Mouse (Mus musculus): ENCODE results near the gene Egfem1.

The Egfem1 gene

GRCm38 (mm10) chr3:29081952-29082295 is at the start of gene Egfem1:
Gene Egfem1 (plus strand): TSS chr3:29082023.
- no peaks in the 10 kb centered on the region for H3K36me3 ChIP-seq (ENCODE audit: control insufficient read depth, insufficient read depth, low read length, poor library complexity, severe bottlenecking)
- DNase-seq (ENCODE audit: low read depth, low spot score), result no peak

GRCm38 (mm10) chr3:29033107-29033506 is 48.7 kb upstream of the Egfem1 start:
- H3K36me3 ChIP-seq (ENCODE audit: control insufficient read depth, insufficient read depth, low read length, poor library complexity, severe bottlenecking), result no peaks in the 10 kb centered on the region
- no peaks in the 10 kb centered on the region for H3K27me3 ChIP-seq (ENCODE audit: control insufficient read depth, insufficient read depth, low read length, poor library complexity, severe bottlenecking)
- DNase-seq (ENCODE audit: low read depth, low spot score), result no peak

More at GRCm38 (mm10) chr3:29081952-29082295, at the start of gene Egfem1:
- H3K27me3 ChIP-seq (ENCODE audit: control insufficient read depth, insufficient read depth, low read length, poor library complexity, severe bottlenecking), result no peaks in the 10 kb centered on the region

- DNase-seq (ENCODE audit: low read depth, low spot score), result no peak
- Histone ChIP-seq H3K36me3 (ENCODE audit: control insufficient read depth, insufficient read depth, low read length, poor library complexity, severe bottlenecking) (no peaks in the 10 kb centered on the region), H3K27me3 (ENCODE audit: control insufficient read depth, insufficient read depth, low read length, poor library complexity, severe bottlenecking) (no peaks in the 10 kb centered on the region)
Measured at GRCm38 (mm10) chr3:29036146-29036545, 45.7 kb upstream of the Egfem1 start.

DNA sequence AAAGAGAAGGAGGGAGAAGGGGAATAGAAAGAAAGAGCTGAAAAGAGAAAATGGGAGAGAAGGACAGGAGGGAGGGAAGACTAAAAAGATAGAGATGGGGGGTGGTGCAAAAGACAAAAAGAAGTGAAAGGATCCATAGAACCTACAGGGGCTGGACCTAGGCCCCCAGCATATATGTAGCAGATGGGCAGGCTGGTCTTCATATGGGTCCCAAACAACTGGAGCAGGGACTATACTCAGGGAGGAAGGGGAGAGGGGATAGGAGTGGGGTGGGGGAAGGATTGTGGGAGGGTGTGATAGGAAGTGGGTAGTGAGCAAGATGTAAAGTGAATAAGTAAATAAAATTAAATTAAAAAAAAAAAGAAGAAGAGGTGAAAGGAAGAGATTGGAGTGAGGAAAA is 45.2 kb upstream of the Egfem1 start:
- Histone ChIP-seq H3K36me3 (ENCODE audit: control insufficient read depth, insufficient read depth, low read length, poor library complexity, severe bottlenecking) (no peaks in the 10 kb centered on the region), H3K27me3 (ENCODE audit: control insufficient read depth, insufficient read depth, low read length, poor library complexity, severe bottlenecking) (no peaks in the 10 kb centered on the region)
- no peak for DNase-seq (ENCODE audit: low read depth, low spot score)

- H3K27me3 ChIP-seq (ENCODE audit: control insufficient read depth, insufficient read depth, low read length, poor library complexity, severe bottlenecking), result no peaks in the 10 kb centered on the region
- DNase-seq (ENCODE audit: low read depth, low spot score), result no peak
- no peaks in the 10 kb centered on the region for H3K36me3 ChIP-seq (ENCODE audit: control insufficient read depth, insufficient read depth, low read length, poor library complexity, severe bottlenecking)
Measured at GRCm38 (mm10) chr3:29040064-29040463, 41.8 kb upstream of the Egfem1 start.

DNA sequence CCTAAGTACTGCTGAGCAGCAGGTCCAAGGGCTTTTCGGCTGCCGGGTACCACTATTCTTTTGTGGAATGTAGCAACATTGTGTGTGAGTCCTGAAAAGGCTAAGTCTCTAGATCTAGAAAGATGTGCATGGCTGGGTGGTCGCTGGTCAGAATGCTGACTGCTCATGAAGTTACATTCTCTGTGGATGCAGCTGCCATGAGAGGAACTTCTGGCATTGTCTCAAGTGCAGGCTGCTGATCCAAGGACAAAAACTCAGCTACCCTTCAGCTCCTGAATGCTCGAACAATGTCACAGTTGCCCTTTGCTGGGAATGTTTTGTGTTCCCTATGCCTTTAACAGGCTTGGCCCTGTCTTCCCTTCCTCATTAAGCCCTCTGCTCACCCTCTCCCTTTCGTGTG is 35.5 kb upstream of the Egfem1 start:
- Histone ChIP-seq H3K36me3 (ENCODE audit: control insufficient read depth, insufficient read depth, low read length, poor library complexity, severe bottlenecking) (no peaks in the 10 kb centered on the region), H3K27me3 (ENCODE audit: control insufficient read depth, insufficient read depth, low read length, poor library complexity, severe bottlenecking) (no peaks in the 10 kb centered on the region)
- no peak for DNase-seq (ENCODE audit: low read depth, low spot score)

DNA sequence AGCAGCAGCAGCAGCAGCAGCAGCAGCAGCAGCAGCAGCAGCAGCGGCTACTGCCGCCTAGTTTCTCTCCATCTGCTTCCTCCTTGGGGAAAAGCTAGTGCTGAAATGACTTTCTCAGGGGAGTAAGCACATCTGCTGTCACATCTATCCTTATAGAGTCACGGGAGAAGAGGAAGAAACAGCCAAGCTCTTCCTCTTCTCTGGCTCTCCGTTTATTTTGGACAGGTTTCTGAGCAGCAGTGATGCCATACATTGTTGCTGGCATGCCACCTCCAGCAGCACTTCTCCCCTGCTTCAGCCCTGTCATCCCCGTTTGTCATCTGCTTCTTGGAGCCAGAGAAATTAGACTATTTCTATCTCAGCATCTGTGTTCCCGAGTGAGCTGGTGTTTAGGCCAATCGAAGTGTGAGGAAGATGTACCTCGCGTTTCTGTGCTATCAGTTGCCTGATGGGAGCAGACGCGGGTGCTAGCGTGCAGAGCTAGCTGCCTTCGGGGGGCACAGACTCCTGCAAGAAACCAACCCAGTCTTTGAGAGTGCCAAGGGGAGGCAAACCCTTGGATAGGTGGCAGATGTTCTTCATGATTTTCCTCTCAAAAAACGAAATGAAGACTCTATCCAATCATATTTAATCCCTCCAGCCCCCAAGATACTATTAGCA is 34.4 kb upstream of the Egfem1 start:
- Histone ChIP-seq H3K27me3 (ENCODE audit: control insufficient read depth, insufficient read depth, low read length, poor library complexity, severe bottlenecking) (no peaks in the 10 kb centered on the region), H3K36me3 (ENCODE audit: control insufficient read depth, insufficient read depth, low read length, poor library complexity, severe bottlenecking) (no peaks in the 10 kb centered on the region)
- DNase-seq (ENCODE audit: low read depth, low spot score), result no peak

- Histone ChIP-seq H3K27me3 (ENCODE audit: control insufficient read depth, insufficient read depth, low read length, poor library complexity, severe bottlenecking) (no peaks in the 10 kb centered on the region), H3K36me3 (ENCODE audit: control insufficient read depth, insufficient read depth, low read length, poor library complexity, severe bottlenecking) (no peaks in the 10 kb centered on the region)
- no peak for DNase-seq (ENCODE audit: low read depth, low spot score)
Measured at GRCm38 (mm10) chr3:29063156-29063555, 18.7 kb upstream of the Egfem1 start.

DNA sequence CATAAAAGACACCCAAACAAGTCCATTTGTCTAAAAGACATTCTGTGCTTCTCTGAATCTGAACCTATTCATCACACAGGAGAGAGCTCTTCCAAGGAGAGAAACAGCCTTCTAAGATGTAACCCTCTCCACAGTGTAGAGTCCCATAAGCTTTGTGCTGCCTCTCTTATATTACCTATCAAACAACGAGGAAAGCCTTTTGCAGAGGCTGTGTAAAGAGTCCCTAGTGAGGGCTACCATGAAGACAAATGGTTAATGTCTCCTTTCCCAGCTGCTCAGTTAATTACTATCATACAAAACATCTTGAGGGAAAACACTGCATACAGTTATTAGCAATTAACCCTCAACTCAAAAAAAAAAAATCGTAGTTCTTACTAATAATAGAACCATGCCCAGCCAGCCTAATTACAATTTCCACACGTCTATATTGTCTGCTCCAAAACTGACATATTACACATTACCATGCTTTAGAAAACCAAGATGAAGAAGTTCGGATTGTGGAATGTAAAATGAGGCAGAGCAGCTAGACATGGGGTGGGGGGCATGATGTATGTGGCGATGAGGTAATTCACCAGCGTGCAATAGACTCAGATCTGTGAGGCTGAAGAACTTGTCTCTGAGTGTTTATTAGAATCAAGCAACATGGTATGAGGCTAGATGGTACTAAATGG is 13.3 kb upstream of the Egfem1 start:
- Histone ChIP-seq H3K36me3 (ENCODE audit: control insufficient read depth, insufficient read depth, low read length, poor library complexity, severe bottlenecking) (no peaks in the 10 kb centered on the region), H3K27me3 (ENCODE audit: control insufficient read depth, insufficient read depth, low read length, poor library complexity, severe bottlenecking) (no peaks in the 10 kb centered on the region)
- DNase-seq (ENCODE audit: low read depth, low spot score), result no peak

DNA sequence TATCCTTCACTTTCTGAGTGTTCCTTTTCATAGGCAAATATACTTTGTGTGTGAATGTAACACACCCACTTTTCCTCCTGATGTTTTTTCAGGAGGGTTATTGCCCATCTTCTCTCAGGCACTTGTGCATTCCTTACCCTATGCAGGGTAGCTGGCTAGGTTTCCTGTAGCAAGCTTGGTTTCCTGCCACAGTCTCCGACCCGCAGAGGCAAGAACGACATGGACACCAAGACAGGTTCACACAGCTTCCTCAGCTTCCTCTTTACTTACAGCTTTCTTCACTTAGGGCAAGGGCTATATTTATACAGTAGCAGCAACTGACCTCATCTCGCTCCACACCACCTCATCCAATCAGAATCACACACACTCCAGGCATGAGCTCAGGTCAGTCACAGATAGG is 10.5 kb upstream of the Egfem1 start:
- no peaks in the 10 kb centered on the region for H3K27me3 ChIP-seq (ENCODE audit: control insufficient read depth, insufficient read depth, low read length, poor library complexity, severe bottlenecking)
- DNase-seq (ENCODE audit: low read depth, low spot score), result no peak
- H3K36me3 ChIP-seq (ENCODE audit: control insufficient read depth, insufficient read depth, low read length, poor library complexity, severe bottlenecking), result no peaks in the 10 kb centered on the region

GRCm38 (mm10) chr3:29081517-29081916 is 306 bp upstream of the Egfem1 start:
- H3K36me3 ChIP-seq (ENCODE audit: control insufficient read depth, insufficient read depth, low read length, poor library complexity, severe bottlenecking), result no peaks in the 10 kb centered on the region
- DNase-seq (ENCODE audit: low read depth, low spot score), result no peak
- H3K27me3 ChIP-seq (ENCODE audit: control insufficient read depth, insufficient read depth, low read length, poor library complexity, severe bottlenecking), result no peaks in the 10 kb centered on the region

GRCm38 (mm10) chr3:29082296-29082995 is 623 bp downstream of the Egfem1 start:
- DNase-seq (ENCODE audit: low read depth, low spot score), result no peak
- no peaks in the 10 kb centered on the region for H3K27me3 ChIP-seq (ENCODE audit: control insufficient read depth, insufficient read depth, low read length, poor library complexity, severe bottlenecking)
- no peaks in the 10 kb centered on the region for H3K36me3 ChIP-seq (ENCODE audit: control insufficient read depth, insufficient read depth, low read length, poor library complexity, severe bottlenecking)

DNA sequence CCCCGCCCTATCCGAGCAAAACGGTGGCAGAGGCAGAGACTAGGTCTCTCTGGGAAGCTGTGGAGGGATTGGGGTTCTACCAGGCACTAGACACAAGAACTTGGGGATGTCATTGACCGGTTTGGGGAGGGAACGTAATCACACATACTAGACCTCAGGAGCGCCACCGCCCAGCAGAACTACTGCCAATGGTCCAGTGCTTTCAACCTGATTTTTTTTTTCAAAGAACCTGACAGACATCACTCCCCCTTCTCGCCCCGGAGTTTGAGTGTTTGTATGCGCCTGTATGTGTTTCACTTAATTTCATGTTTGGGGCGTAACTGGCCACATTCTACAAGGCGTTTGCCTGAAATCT is 1.1 kb downstream of the Egfem1 start:
- DNase-seq (ENCODE audit: low read depth, low spot score), result no peak
- no peaks in the 10 kb centered on the region for H3K36me3 ChIP-seq (ENCODE audit: control insufficient read depth, insufficient read depth, low read length, poor library complexity, severe bottlenecking)
- no peaks in the 10 kb centered on the region for H3K27me3 ChIP-seq (ENCODE audit: control insufficient read depth, insufficient read depth, low read length, poor library complexity, severe bottlenecking)

DNA sequence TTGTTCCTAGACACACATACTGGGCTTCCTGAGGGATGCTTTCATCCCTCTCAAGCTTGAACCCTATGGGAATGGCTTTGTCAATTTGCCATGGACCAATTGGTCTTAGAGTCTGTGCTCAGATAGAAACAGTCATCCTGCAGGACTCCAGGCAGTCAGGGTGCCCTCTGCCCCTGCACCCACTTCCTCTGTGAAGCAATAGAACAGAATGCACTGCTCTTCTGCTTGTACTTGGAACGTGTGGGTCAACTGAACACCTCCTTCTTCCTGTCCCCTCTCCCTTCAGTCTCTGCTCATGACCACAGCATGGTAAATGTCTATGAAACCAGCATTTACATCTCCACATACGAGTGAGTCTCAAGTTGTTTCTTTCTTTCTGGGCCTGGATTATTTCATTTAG is 16.6 kb downstream of the Egfem1 start:
- no peak for DNase-seq (ENCODE audit: low read depth, low spot score)
- Histone ChIP-seq H3K27me3 (ENCODE audit: control insufficient read depth, insufficient read depth, low read length, poor library complexity, severe bottlenecking) (no peaks in the 10 kb centered on the region), H3K36me3 (ENCODE audit: control insufficient read depth, insufficient read depth, low read length, poor library complexity, severe bottlenecking) (no peaks in the 10 kb centered on the region)

- Histone ChIP-seq H3K36me3 (ENCODE audit: control insufficient read depth, insufficient read depth, low read length, poor library complexity, severe bottlenecking) (no peaks in the 10 kb centered on the region), H3K27me3 (ENCODE audit: control insufficient read depth, insufficient read depth, low read length, poor library complexity, severe bottlenecking) (no peaks in the 10 kb centered on the region)
- DNase-seq (ENCODE audit: low read depth, low spot score), result no peak
Measured at GRCm38 (mm10) chr3:29106016-29106723, 24.3 kb downstream of the Egfem1 start.
